Mouse (Mus musculus): ENCODE results near the gene Cldn3. TPM values are rescaled to one million over a fixed set of nuclear protein-coding genes. Genes with fewer than 3 reads are reported as not detected.

Gene Cldn3
- polyA plus RNA-seq, 1 experiment from 2014 or later = 5.9 TPM

DNA sequence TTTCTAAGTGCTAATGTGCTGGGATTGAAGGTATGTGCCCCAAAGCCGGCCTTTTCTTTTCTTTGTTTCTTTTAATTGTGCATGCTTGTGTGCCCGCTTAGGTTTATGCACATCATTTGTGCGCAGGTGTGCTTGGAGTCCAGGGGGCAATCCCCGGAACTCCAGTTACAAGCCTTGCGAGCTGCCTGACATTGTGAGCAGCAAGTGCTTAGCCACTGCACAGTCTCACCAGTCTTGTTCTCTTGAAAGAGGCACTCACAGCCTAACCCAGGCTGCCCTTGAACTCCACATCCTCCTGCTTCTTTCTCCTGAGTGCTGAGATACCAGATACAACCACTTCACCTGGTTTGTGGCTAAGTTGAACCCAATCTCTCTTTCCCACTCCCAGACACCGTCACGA, 12.5 kb upstream of the Cldn3 start:
- Histone ChIP-seq H3K9ac (ENCODE audit: low read length) (no peak overlapping the region), H3K4me1 (ENCODE audit: control insufficient read depth, insufficient read depth, low read length) (no peaks in the 10 kb centered on the region), H3K36me3 (ENCODE audit: control insufficient read depth, insufficient read depth, low read length) (no peaks in the 10 kb centered on the region), H3K4me3 (ENCODE audit: low read depth, low read length) (no peak overlapping the region), H3K27ac (ENCODE audit: low read depth, low read length) (no peak overlapping the region), H3K9me3 (replicated peaks; ENCODE audit: control insufficient read depth, low read length) (no peaks in the 10 kb centered on the region), H3K4me2 (ENCODE audit: low read length) (no peak overlapping the region), H3K27me3 (replicated peaks; ENCODE audit: control insufficient read depth, insufficient read depth, low read length) (no peaks in the 10 kb centered on the region)
- no peak for DNase-seq (ENCODE audit: low spot score)
- 85% methylated on average over 7 of the region's 7 CpGs for WGBS
- no peak for ATAC-seq

DNA sequence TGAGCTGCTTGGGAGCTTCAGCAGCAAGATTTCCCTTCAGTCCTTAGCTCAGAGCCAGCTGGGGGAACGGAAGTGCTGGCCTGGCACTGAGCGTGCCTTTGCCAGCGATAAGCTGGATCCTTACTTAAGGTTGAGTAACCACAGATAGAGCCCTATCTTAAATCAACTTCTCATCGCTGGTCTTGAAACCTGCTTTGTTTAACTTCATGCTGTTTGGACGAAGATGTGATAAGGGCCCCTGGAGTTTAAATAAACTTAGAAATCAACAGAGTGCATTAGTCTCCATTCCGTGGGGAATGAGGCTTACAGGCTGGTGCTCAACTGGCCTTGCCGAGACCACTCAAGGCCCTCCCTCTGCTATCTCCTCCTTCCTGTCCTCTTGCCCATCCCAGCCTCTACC, 11.7 kb upstream of the Cldn3 start:
- DNase-seq (ENCODE audit: low spot score) (no peak), ATAC-seq (no peak)
- Histone ChIP-seq H3K27me3 (replicated peaks; ENCODE audit: control insufficient read depth, insufficient read depth, low read length) (no peaks in the 10 kb centered on the region), H3K27ac (ENCODE audit: low read depth, low read length) (no peak overlapping the region), H3K9me3 (replicated peaks; ENCODE audit: control insufficient read depth, low read length) (no peaks in the 10 kb centered on the region), H3K4me2 (ENCODE audit: low read length) (no peak overlapping the region), H3K4me3 (ENCODE audit: low read depth, low read length) (no peak overlapping the region), H3K4me1 (ENCODE audit: control insufficient read depth, insufficient read depth, low read length) (no peaks in the 10 kb centered on the region), H3K36me3 (ENCODE audit: control insufficient read depth, insufficient read depth, low read length) (no peaks in the 10 kb centered on the region), H3K9ac (ENCODE audit: low read length) (no peak overlapping the region)
- 74% methylated on average over 7 of the region's 7 CpGs for WGBS

DNA sequence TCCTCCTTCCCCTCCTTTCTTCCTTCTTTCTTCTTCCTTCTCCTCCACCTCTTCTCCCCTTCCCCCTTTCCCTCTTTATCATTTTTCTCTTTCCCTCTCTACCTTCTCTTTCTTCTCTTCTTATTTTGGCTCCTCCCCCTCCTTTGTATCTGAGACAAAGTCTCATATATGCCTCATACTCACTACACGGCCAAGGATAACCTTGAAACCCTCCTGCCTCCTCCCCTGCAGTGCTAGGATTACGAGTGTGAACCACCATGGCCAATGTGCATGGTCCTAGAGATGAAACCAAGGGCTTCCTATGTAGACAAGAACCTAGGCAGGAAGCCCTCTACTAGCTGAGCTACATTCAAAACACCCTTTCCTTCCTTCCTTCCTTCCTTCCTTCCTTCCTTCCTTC, 11.1 kb upstream of the Cldn3 start:
- no peaks in the 10 kb centered on the region for H3K27me3 ChIP-seq (replicated peaks; ENCODE audit: control insufficient read depth, insufficient read depth, low read length)
- H3K36me3 ChIP-seq (ENCODE audit: control insufficient read depth, insufficient read depth, low read length) = no peaks in the 10 kb centered on the region
- no peak overlapping the region for H3K27ac ChIP-seq (ENCODE audit: low read depth, low read length)
- no peak overlapping the region for H3K4me3 ChIP-seq (ENCODE audit: low read depth, low read length)
- no peaks in the 10 kb centered on the region for H3K9me3 ChIP-seq (replicated peaks; ENCODE audit: control insufficient read depth, low read length)
- H3K4me2 ChIP-seq (ENCODE audit: low read length) = no peak overlapping the region
- WGBS = 55% methylated on average over 2 of the region's 2 CpGs
- no peak overlapping the region for H3K9ac ChIP-seq (ENCODE audit: low read length)
- H3K4me1 ChIP-seq (ENCODE audit: control insufficient read depth, insufficient read depth, low read length) = no peaks in the 10 kb centered on the region
- DNase-seq (ENCODE audit: low spot score) (no peak), ATAC-seq (no peak)

DNA sequence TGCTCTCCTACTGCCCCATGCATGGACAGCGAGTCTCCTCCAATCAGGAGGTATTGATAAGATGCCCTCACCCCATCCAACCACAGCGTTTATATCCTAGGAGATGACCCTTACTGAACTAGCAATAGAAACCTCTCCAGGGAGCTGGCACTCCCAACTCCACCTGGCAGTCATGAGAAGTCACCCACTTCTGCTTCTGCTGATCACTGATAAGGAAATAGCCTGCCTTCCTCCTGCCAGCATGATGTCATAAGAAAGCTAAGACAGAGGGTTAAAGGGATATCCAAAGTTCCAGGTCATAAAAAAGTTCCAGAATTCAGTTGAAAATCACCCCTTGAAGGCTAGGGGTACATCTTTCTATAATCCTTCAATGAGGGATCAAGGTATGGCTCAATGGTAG, 9.8 kb upstream of the Cldn3 start:
- DNase-seq (ENCODE audit: low spot score) (no peak), ATAC-seq (no peak)
- Histone ChIP-seq H3K4me1 (ENCODE audit: control insufficient read depth, insufficient read depth, low read length) (no peaks in the 10 kb centered on the region), H3K9me3 (replicated peaks; ENCODE audit: control insufficient read depth, low read length) (no peaks in the 10 kb centered on the region), H3K9ac (ENCODE audit: low read length) (no peak overlapping the region), H3K27ac (ENCODE audit: low read depth, low read length) (no peak overlapping the region), H3K27me3 (replicated peaks; ENCODE audit: control insufficient read depth, insufficient read depth, low read length) (no peaks in the 10 kb centered on the region), H3K4me2 (ENCODE audit: low read length) (no peak overlapping the region), H3K36me3 (ENCODE audit: control insufficient read depth, insufficient read depth, low read length) (no peaks in the 10 kb centered on the region), H3K4me3 (ENCODE audit: low read depth, low read length) (no peak overlapping the region)
- 87% methylated on average over 2 of the region's 2 CpGs for WGBS

DNA sequence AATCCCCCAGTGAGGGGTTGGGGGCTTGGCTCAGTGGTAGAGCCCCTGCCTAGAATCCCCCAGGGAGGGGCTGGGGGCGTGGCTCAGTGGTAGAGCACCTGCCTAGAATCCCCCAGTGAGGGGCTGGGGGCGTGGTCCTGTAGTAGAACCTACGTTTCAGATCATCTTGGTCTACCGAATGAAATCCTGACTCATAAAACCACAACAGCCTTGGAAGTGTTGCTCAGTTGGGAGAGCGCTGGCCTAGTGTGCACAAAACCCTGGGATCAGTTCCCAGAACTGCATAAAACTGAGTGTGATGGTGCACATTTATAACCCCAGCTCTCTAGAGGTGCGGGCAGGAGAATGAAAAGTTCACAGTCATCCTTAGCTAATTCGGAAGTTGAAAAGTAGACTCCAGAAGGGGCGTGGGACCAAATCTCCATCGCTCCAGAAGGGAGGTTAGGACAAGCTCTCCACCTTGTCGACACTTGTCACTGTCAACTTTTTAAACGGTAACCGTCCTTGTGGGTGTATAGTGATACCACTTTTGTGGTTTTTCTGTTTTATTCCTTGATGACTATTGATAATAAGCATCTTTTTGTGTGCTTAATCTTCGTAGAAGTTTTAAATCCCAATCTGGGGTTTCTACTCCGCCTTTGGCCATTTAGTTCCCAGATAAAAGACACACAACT, 9.3 kb upstream of the Cldn3 start:
- DNase-seq (ENCODE audit: low spot score) (no peak), ATAC-seq (no peak)
- Histone ChIP-seq H3K4me1 (ENCODE audit: control insufficient read depth, insufficient read depth, low read length) (no peaks in the 10 kb centered on the region), H3K9me3 (replicated peaks; ENCODE audit: control insufficient read depth, low read length) (no peaks in the 10 kb centered on the region), H3K36me3 (ENCODE audit: control insufficient read depth, insufficient read depth, low read length) (no peaks in the 10 kb centered on the region), H3K4me2 (ENCODE audit: low read length) (no peak overlapping the region), H3K4me3 (ENCODE audit: low read depth, low read length) (no peak overlapping the region), H3K9ac (ENCODE audit: low read length) (no peak overlapping the region), H3K27ac (ENCODE audit: low read depth, low read length) (no peak overlapping the region), H3K27me3 (replicated peaks; ENCODE audit: control insufficient read depth, insufficient read depth, low read length) (no peaks in the 10 kb centered on the region)
- WGBS = 86% methylated on average over 14 of the region's 14 CpGs

DNA sequence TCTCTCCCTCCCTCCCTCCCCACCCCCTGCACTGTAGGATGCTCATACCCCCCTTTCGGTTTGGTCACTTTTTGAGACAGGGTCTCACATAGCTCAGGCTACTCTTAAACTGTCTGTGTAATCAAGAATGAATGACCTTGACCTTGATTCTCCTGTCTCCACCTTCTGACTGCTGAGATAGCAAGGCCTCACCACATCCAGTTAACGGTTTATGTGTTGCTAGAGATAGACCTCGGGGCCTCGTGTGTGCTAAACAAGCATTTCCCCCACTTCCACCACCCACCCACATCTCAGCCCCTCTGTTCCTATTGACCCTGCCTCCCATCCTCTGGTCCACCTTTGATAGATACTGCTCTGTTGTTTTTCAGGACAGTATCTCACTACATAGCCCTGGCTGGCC, 8.2 kb upstream of the Cldn3 start:
- Histone ChIP-seq H3K27ac (ENCODE audit: low read depth, low read length) (no peak overlapping the region), H3K4me1 (ENCODE audit: control insufficient read depth, insufficient read depth, low read length) (no peaks in the 10 kb centered on the region), H3K27me3 (replicated peaks; ENCODE audit: control insufficient read depth, insufficient read depth, low read length) (no peaks in the 10 kb centered on the region), H3K4me3 (ENCODE audit: low read depth, low read length) (no peak overlapping the region), H3K9me3 (replicated peaks; ENCODE audit: control insufficient read depth, low read length) (no peaks in the 10 kb centered on the region), H3K36me3 (ENCODE audit: control insufficient read depth, insufficient read depth, low read length) (no peaks in the 10 kb centered on the region), H3K9ac (ENCODE audit: low read length) (no peak overlapping the region), H3K4me2 (ENCODE audit: low read length) (no peak overlapping the region)
- DNase-seq (ENCODE audit: low spot score) (no peak), ATAC-seq (no peak)
- WGBS = 89% methylated on average over 4 of the region's 4 CpGs

DNA sequence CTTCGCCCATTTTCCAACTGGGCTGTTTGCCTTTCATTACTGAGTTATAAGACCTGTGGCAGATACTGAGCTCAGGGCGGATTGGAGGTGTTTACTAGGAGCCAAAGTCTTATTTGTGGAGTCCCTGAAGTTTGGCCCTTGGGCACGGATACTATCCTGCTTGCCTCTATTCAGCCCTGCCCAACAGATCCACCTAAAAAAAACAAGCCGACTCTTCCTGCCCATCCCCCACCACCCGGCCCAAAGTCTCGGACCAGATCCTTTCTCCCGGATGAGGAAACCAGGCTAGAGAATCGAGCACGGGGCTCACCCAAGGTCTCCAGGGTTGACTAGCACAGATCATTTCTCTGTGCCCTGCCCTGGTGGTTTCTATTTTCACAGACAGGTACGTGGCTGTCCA, 4.9 kb upstream of the Cldn3 start:
- peaks cover 19% of the 10 kb centered on the region for H3K27me3 ChIP-seq (replicated peaks; ENCODE audit: control insufficient read depth, insufficient read depth, low read length)
- no peak overlapping the region for H3K27ac ChIP-seq (ENCODE audit: low read depth, low read length)
- DNase-seq (ENCODE audit: low spot score) (no peak), ATAC-seq (no peak)
- no peaks in the 10 kb centered on the region for H3K9me3 ChIP-seq (replicated peaks; ENCODE audit: control insufficient read depth, low read length)
- 72% methylated on average over 10 of the region's 10 CpGs for WGBS
- H3K4me1 ChIP-seq (ENCODE audit: control insufficient read depth, insufficient read depth, low read length) = no peaks in the 10 kb centered on the region
- no peak overlapping the region for H3K4me2 ChIP-seq (ENCODE audit: low read length)
- H3K36me3 ChIP-seq (ENCODE audit: control insufficient read depth, insufficient read depth, low read length) = no peaks in the 10 kb centered on the region
- H3K9ac ChIP-seq (ENCODE audit: low read length) = no peak overlapping the region
- H3K4me3 ChIP-seq (ENCODE audit: low read depth, low read length) = no peak overlapping the region

DNA sequence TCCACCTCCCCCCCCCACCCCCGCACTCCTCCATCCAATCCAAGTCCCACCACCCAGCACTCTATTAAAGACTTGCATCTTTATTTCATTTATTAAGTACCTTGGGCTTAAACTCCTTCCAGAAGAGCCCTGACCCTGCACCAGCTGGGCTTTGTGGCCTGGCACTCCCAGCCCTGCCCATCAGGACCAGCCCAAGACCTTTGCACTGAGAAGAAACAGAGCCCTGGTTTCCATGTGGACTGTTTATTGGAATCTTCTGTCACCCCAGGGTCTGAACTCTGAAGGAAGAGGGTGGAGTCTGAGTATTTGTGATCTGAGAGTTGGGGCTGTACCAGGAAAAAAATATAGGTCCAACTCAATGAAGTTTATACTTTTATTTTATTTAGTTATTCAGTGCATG, 2.9 kb upstream of the Cldn3 start:
- H3K9me3 ChIP-seq (replicated peaks; ENCODE audit: control insufficient read depth, low read length) = no peaks in the 10 kb centered on the region
- H3K27ac ChIP-seq (ENCODE audit: low read depth, low read length) = no peak overlapping the region
- ATAC-seq (no peak), DNase-seq (ENCODE audit: low spot score) (no peak)
- WGBS = 80% methylated on average over 1 of the region's 1 CpGs
- H3K4me2 ChIP-seq (ENCODE audit: low read length) = no peak overlapping the region
- no peak overlapping the region for H3K4me3 ChIP-seq (ENCODE audit: low read depth, low read length)
- no peaks in the 10 kb centered on the region; the same call in 1 of the 2 replicates for H3K4me1 ChIP-seq (ENCODE audit: control insufficient read depth, insufficient read depth, low read length)
- H3K27me3 ChIP-seq (replicated peaks; ENCODE audit: control insufficient read depth, insufficient read depth, low read length) = peaks cover 38% of the 10 kb centered on the region
- no peak overlapping the region for H3K9ac ChIP-seq (ENCODE audit: low read length)
- H3K36me3 ChIP-seq (ENCODE audit: control insufficient read depth, insufficient read depth, low read length) = no peaks in the 10 kb centered on the region

DNA sequence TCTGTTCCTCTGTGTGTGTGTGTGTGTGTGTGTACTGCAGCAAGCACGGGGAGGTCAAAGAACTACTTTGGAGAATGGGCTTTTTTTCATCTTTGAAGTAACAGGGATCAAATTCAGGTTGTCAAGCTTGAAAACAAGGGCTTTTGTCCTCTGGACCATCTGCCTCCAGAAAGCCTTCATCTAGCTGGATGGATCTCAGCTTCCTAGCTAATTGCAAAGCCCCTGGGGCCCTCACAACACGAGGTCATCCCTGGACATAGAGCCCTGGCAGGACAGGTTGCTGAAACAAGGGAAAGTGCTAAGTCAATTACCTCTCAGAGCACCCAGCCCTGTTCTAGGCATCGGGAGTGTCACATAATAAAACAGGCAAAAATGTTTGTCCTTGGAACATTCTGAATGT, 2.2 kb upstream of the Cldn3 start:
- H3K4me3 ChIP-seq (ENCODE audit: low read depth, low read length) = no peak overlapping the region
- H3K27me3 ChIP-seq (replicated peaks; ENCODE audit: control insufficient read depth, insufficient read depth, low read length) = peaks cover 43% of the 10 kb centered on the region
- ATAC-seq (no peak), DNase-seq (ENCODE audit: low spot score) (no peak)
- no peak overlapping the region for H3K4me2 ChIP-seq (ENCODE audit: low read length)
- H3K9me3 ChIP-seq (replicated peaks; ENCODE audit: control insufficient read depth, low read length) = no peaks in the 10 kb centered on the region
- H3K4me1 ChIP-seq (ENCODE audit: control insufficient read depth, insufficient read depth, low read length) = no peaks in the 10 kb centered on the region; the same call in 1 of the 2 replicates
- H3K9ac ChIP-seq (ENCODE audit: low read length) = no peak overlapping the region
- WGBS = 6% methylated on average over 3 of the region's 3 CpGs
- no peak overlapping the region for H3K27ac ChIP-seq (ENCODE audit: low read depth, low read length)
- no peaks in the 10 kb centered on the region for H3K36me3 ChIP-seq (ENCODE audit: control insufficient read depth, insufficient read depth, low read length)

Measured in forebrain, embryonic 14.5 days (tissue).